In genomic region chr10:80142530-80142925, GRCm38 (mm10) we compare ENCODE assay signal across 8 mouse cellular contexts. TPM values are rescaled to one million over a fixed set of nuclear protein-coding genes. Genes with fewer than 3 reads are reported as not detected.
DNase-seq lines count a peak whose midpoint lies in the region; ATAC-seq lines count a peak whose summit lies in the region.

No protein-coding gene starts in this region.

- under 1% methylated on average over 15 of the region's 15 CpGs for WGBS in hindbrain, embryonic 16.5 days
- under 1% methylated on average over 15 of the region's 15 CpGs for WGBS in liver, embryonic 16.5 days (ENCODE audit: insufficient replicate concordance)

- H3K4me1 ChIP-seq in hindbrain, embryonic 16.5 days (ENCODE audit: control insufficient read depth, insufficient read depth, low read depth, low read length): peaks cover 30% of the 10 kb centered on the region
- H3K4me1 ChIP-seq in liver, embryonic 16.5 days (ENCODE audit: control insufficient read depth, low read depth, low read length): peaks cover 81% of the 10 kb centered on the region

- peak; percentile 85 for DNase-seq in cerebellum, adult 9-10 months
- DNase-seq in cerebellum, adult 11 months: no peak
- peak; percentile 36 for DNase-seq in adipocyte (ENCODE audit: low spot score)
- no peak for DNase-seq in ovary, postnatal 36 days (ENCODE audit: low spot score)
- no peak for DNase-seq in right cerebral cortex, postnatal 36 days (ENCODE audit: low spot score in 2 of 2)
- DNase-seq in thymus, postnatal 14 days: no peak

- peak overlapping the region; percentile 72 for H3K4me3 ChIP-seq in hindbrain, embryonic 16.5 days (ENCODE audit: low read length)
- peak overlapping the region; percentile 75 for H3K4me3 ChIP-seq in liver, embryonic 16.5 days (ENCODE audit: low read depth, low read length)

- no peak for ATAC-seq in hindbrain, embryonic 16.5 days
- ATAC-seq in liver, embryonic 16.5 days (ENCODE audit: low read depth): peak; percentile 32

- H3K27me3 ChIP-seq in hindbrain, embryonic 16.5 days (replicated peaks; ENCODE audit: control insufficient read depth, insufficient read depth, low read length): no peaks in the 10 kb centered on the region
- H3K27me3 ChIP-seq in liver, embryonic 16.5 days (ENCODE audit: control insufficient read depth, insufficient read depth, low read depth, low read length): peaks cover 29% of the 10 kb centered on the region

- H3K4me2 ChIP-seq in hindbrain, embryonic 16.5 days (ENCODE audit: low read length): peak overlapping the region; percentile 61
- peak overlapping the region; percentile 72 for H3K4me2 ChIP-seq in liver, embryonic 16.5 days (ENCODE audit: low read depth, low read length)

- peaks cover 14% of the 10 kb centered on the region; the same call in 1 of the 2 replicates for H3K36me3 ChIP-seq in hindbrain, embryonic 16.5 days (ENCODE audit: control insufficient read depth, insufficient read depth, low read length)
- peaks cover 16% of the 10 kb centered on the region for H3K36me3 ChIP-seq in liver, embryonic 16.5 days (ENCODE audit: control insufficient read depth, insufficient read depth)

- no peaks in the 10 kb centered on the region for H3K9me3 ChIP-seq in hindbrain, embryonic 16.5 days (ENCODE audit: control insufficient read depth, low read length)
- no peaks in the 10 kb centered on the region for H3K9me3 ChIP-seq in liver, embryonic 16.5 days (replicated peaks; ENCODE audit: control insufficient read depth, low read length)

- peak overlapping the region; percentile 88 for H3K9ac ChIP-seq in hindbrain, embryonic 16.5 days (ENCODE audit: low read depth, low read length)
- H3K9ac ChIP-seq in liver, embryonic 16.5 days (ENCODE audit: low read depth, low read length): peak overlapping the region; percentile 88

- peak overlapping the region; percentile 85 for H3K27ac ChIP-seq in hindbrain, embryonic 16.5 days (ENCODE audit: low read depth, low read length)
- peak overlapping the region; percentile 94 for H3K27ac ChIP-seq in liver, embryonic 16.5 days (ENCODE audit: low read length)

RNA-seq across cellular contexts. Expression of gene Cbarp, which starts 1.9 kb away (rescaled TPM):
- polyA plus RNA-seq in hindbrain, embryonic 16.5 days (2015; fragmentation: Nextera tagmentation; extraction: Ambion mirVana): 98.8 and 130 TPM in 2 replicates
- 0.44 and 0.65 TPM in 2 replicates for polyA plus RNA-seq in liver, embryonic 16.5 days (2015; fragmentation: Nextera tagmentation; extraction: Ambion mirVana)

RNA-seq across cellular contexts. Expression of gene Atp5d, which starts 4.1 kb away (rescaled TPM):
- polyA plus RNA-seq in hindbrain, embryonic 16.5 days (2015; fragmentation: Nextera tagmentation; extraction: Ambion mirVana): 554 and 581 TPM in 2 replicates
- 288 and 309 TPM in 2 replicates for polyA plus RNA-seq in liver, embryonic 16.5 days (2015; fragmentation: Nextera tagmentation; extraction: Ambion mirVana)

RNA-seq across cellular contexts. Expression of gene Midn, which starts 5.5 kb away (rescaled TPM):
- 16.0 and 16.1 TPM in 2 replicates for polyA plus RNA-seq in hindbrain, embryonic 16.5 days (2015; fragmentation: Nextera tagmentation; extraction: Ambion mirVana)
- 2.3 and 2.6 TPM in 2 replicates for polyA plus RNA-seq in liver, embryonic 16.5 days (2015; fragmentation: Nextera tagmentation; extraction: Ambion mirVana)

RNA-seq across cellular contexts. Expression of gene Cirbp, which starts 23.3 kb away (rescaled TPM):
- 288 and 311 TPM in 2 replicates for polyA plus RNA-seq in hindbrain, embryonic 16.5 days (2015; fragmentation: Nextera tagmentation; extraction: Ambion mirVana)
- polyA plus RNA-seq in liver, embryonic 16.5 days (2015; fragmentation: Nextera tagmentation; extraction: Ambion mirVana): 13.8 and 14.2 TPM in 2 replicates

RNA-seq across cellular contexts. Expression of gene Stk11, which starts 26.9 kb away (rescaled TPM):
- 17.7 and 18.3 TPM in 2 replicates for polyA plus RNA-seq in hindbrain, embryonic 16.5 days (2015; fragmentation: Nextera tagmentation; extraction: Ambion mirVana)
- polyA plus RNA-seq in liver, embryonic 16.5 days (2015; fragmentation: Nextera tagmentation; extraction: Ambion mirVana): 13.2 and 14.4 TPM in 2 replicates

Comparison
In these comparisons a context has a peak if more than half of its experiments do, and no peak if none do; other contexts are left out.
1. DNase-seq: peak in cerebellum, adult 9-10 months (single experiment) and adipocyte (single experiment); none in cerebellum, adult 11 months (single experiment), ovary, postnatal 36 days (single experiment), right cerebral cortex, postnatal 36 days (0 of 2) and thymus, postnatal 14 days (single experiment).
2. RNA of gene Cbarp, which starts 1.9 kb away (polyA plus RNA-seq): 98.8 to 130 TPM in hindbrain, embryonic 16.5 days; 0.44 to 0.65 TPM in liver, embryonic 16.5 days; every median in the first group is over 10 times any median in the second.